Mouse (Mus musculus): ENCODE results near the gene Olfr547. TPM values are rescaled to one million over a fixed set of nuclear protein-coding genes. Genes with fewer than 3 reads are reported as not detected.
"Not testable (repeated sequence)": the region's sequence is repeated elsewhere in the genome, so short reads cannot be mapped to it uniquely, and the experiment has no call there.

Gene Olfr547
- not detected in 2 replicates for total RNA-seq (2012; rRNA removed)

GRCm38 (mm10) chr7:102534449-102534848 is at the start of gene Olfr547:
TSS of gene Olfr547 (plus strand) at chr7:102534749.
- Histone ChIP-seq H3K9me3 (ENCODE audit: control insufficient read depth, insufficient read depth, low read depth, low read length) (no peaks in the 10 kb centered on the region), H3K9ac (ENCODE audit: insufficient read depth, low read depth, low read length, poor library complexity, severe bottlenecking) (no peak within 1 kb of the TSS), H3K4me3 (ENCODE audit: insufficient read depth in 1 of 2, low read depth in 1 of 2, low read length in 2 of 2, poor library complexity in 1 of 2, severe bottlenecking in 1 of 2) (no peak within 1 kb of the TSS), H3K4me1 (ENCODE audit: control insufficient read depth in 2 of 2, insufficient read depth in 2 of 2, low read length in 2 of 2, poor library complexity in 1 of 2) (no peaks in the 10 kb centered on the region), H3K36me3 (ENCODE audit: control insufficient read depth, insufficient read depth, low read length, poor library complexity, severe bottlenecking) (no peaks in the 10 kb centered on the region), H3K27ac (ENCODE audit: insufficient read depth, low read depth, low read length, poor library complexity, severe bottlenecking) (no peak within 1 kb of the TSS)
- TF ChIP-seq MAFK (IDR thresholded peaks at IDR 0.05; ENCODE audit: insufficient read depth, low read depth, low read length): no peak
- in situ Hi-C loops (cut with MboI; ENCODE audit: low sequenced_read_pairs in 2 of 2, unreplicated experiment in 2 of 2): no loop called here
- no peak for DNase-seq (ENCODE audit: low read depth, low spot score)

- H3K27ac ChIP-seq (ENCODE audit: insufficient read depth, low read depth, low read length, poor library complexity, severe bottlenecking); H3K36me3 ChIP-seq (ENCODE audit: control insufficient read depth, insufficient read depth, low read length, poor library complexity, severe bottlenecking); H3K4me1 ChIP-seq (ENCODE audit: control insufficient read depth in 2 of 2, insufficient read depth in 2 of 2, low read length in 2 of 2, poor library complexity in 1 of 2); DNase-seq (ENCODE audit: low read depth, low spot score); H3K9me3 ChIP-seq (ENCODE audit: control insufficient read depth, insufficient read depth, low read depth, low read length); in situ Hi-C loops (cut with MboI; ENCODE audit: low sequenced_read_pairs in 2 of 2, unreplicated experiment in 2 of 2); H3K4me3 ChIP-seq (ENCODE audit: insufficient read depth in 1 of 2, low read depth in 1 of 2, low read length in 2 of 2, poor library complexity in 1 of 2, severe bottlenecking in 1 of 2); H3K9ac ChIP-seq (ENCODE audit: insufficient read depth, low read depth, low read length, poor library complexity, severe bottlenecking): not testable (repeated sequence)
Measured at GRCm38 (mm10) chr7:102484766-102485165, 49.8 kb upstream of the Olfr547 start.

- in situ Hi-C loops (cut with MboI; ENCODE audit: low sequenced_read_pairs in 2 of 2, unreplicated experiment in 2 of 2): no loop called here
- H3K4me3 ChIP-seq (ENCODE audit: insufficient read depth in 1 of 2, low read depth in 1 of 2, low read length in 2 of 2, poor library complexity in 1 of 2, severe bottlenecking in 1 of 2): no peak overlapping the region
- no peak overlapping the region for H3K27ac ChIP-seq (ENCODE audit: insufficient read depth, low read depth, low read length, poor library complexity, severe bottlenecking)
- no peaks in the 10 kb centered on the region for H3K9me3 ChIP-seq (ENCODE audit: control insufficient read depth, insufficient read depth, low read depth, low read length)
- no peak for DNase-seq (ENCODE audit: low read depth, low spot score)
- TF ChIP-seq ZNF384 (IDR thresholded peaks at IDR 0.05; ENCODE audit: low read depth, low read length) (no peak), CHD2 (IDR thresholded peaks at IDR 0.05; ENCODE audit: low read depth, low read length) (no peak), ZC3H11A (IDR thresholded peaks at IDR 0.05; ENCODE audit: borderline replicate concordance, low read depth, low read length) (no peak), HCFC1 (IDR thresholded peaks at IDR 0.05; ENCODE audit: borderline replicate concordance, insufficient read depth, low read length) (no peak), MAFK (IDR thresholded peaks at IDR 0.05; ENCODE audit: insufficient read depth, low read depth, low read length) (no peak)
- H3K9ac ChIP-seq (ENCODE audit: insufficient read depth, low read depth, low read length, poor library complexity, severe bottlenecking): no peak overlapping the region
- H3K4me1 ChIP-seq (ENCODE audit: control insufficient read depth in 2 of 2, insufficient read depth in 2 of 2, low read length in 2 of 2, poor library complexity in 1 of 2): no peaks in the 10 kb centered on the region
- no peaks in the 10 kb centered on the region for H3K36me3 ChIP-seq (ENCODE audit: control insufficient read depth, insufficient read depth, low read length, poor library complexity, severe bottlenecking)
Measured at GRCm38 (mm10) chr7:102486105-102486504, 48.4 kb upstream of the Olfr547 start.

DNA sequence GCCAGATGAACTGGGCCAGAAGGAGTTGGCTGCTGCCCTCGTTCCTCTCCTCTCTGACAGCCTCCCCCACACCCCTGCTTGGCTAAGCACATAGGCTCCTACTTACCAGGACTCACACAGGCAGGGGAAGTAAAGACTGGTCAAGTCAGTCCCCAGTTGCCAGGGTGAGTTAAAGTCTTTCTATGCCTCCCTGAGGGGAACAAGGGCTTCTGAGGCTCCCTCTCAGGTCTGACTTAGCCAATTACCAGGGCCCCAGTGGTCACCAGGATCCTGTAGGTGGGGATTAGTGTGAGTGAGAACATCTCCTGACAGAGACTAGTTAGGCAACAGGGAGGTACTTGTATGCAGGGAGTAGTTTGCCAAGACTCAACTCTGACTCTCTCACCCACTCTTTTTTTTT is 46.4 kb upstream of the Olfr547 start, which contains the start of gene Olfr544:
Olfr544 (minus strand) TSS at position 153 of the 400 bp plus-strand sequence.
- H3K4me3 ChIP-seq (ENCODE audit: insufficient read depth in 1 of 2, low read depth in 1 of 2, low read length in 2 of 2, poor library complexity in 1 of 2, severe bottlenecking in 1 of 2): no peak within 1 kb of the TSS
- H3K9me3 ChIP-seq (ENCODE audit: control insufficient read depth, insufficient read depth, low read depth, low read length): no peaks in the 10 kb centered on the region
- in situ Hi-C loops (cut with MboI; ENCODE audit: low sequenced_read_pairs in 2 of 2, unreplicated experiment in 2 of 2): no loop called here
- H3K9ac ChIP-seq (ENCODE audit: insufficient read depth, low read depth, low read length, poor library complexity, severe bottlenecking): no peak within 1 kb of the TSS
- TF ChIP-seq CHD2 (IDR thresholded peaks at IDR 0.05; ENCODE audit: low read depth, low read length) (no peak), ZNF384 (IDR thresholded peaks at IDR 0.05; ENCODE audit: low read depth, low read length) (no peak), MAFK (IDR thresholded peaks at IDR 0.05; ENCODE audit: insufficient read depth, low read depth, low read length) (no peak)
- no peak within 1 kb of the TSS for H3K27ac ChIP-seq (ENCODE audit: insufficient read depth, low read depth, low read length, poor library complexity, severe bottlenecking)
- no peaks in the 10 kb centered on the region for H3K4me1 ChIP-seq (ENCODE audit: control insufficient read depth in 2 of 2, insufficient read depth in 2 of 2, low read length in 2 of 2, poor library complexity in 1 of 2)
- H3K36me3 ChIP-seq (ENCODE audit: control insufficient read depth, insufficient read depth, low read length, poor library complexity, severe bottlenecking): no peaks in the 10 kb centered on the region
- DNase-seq (ENCODE audit: low read depth, low spot score): no peak

DNA sequence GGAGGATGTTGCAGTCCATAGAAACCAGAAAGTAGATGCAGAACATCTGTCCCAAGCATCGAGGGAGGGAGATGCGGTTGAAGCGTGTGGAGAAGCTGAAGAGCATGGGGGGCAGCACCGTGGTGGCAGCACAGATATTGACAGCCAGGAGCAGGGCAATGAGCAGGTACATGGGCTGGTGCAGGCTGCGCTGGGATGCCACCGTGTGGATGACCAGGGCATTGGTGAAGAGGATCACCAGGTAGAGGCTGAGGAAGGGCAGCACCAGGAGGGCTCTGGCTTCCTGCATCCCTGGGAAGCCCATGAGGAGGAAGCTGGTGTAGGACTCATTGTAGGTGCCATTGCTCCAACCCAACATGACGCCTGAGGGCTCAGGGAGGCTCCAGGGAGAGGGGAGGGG is 40.1 kb upstream of the Olfr547 start:
- H3K36me3 ChIP-seq (ENCODE audit: control insufficient read depth, insufficient read depth, low read length, poor library complexity, severe bottlenecking); H3K9ac ChIP-seq (ENCODE audit: insufficient read depth, low read depth, low read length, poor library complexity, severe bottlenecking); H3K4me3 ChIP-seq (ENCODE audit: insufficient read depth in 1 of 2, low read depth in 1 of 2, low read length in 2 of 2, poor library complexity in 1 of 2, severe bottlenecking in 1 of 2); H3K9me3 ChIP-seq (ENCODE audit: control insufficient read depth, insufficient read depth, low read depth, low read length); DNase-seq (ENCODE audit: low read depth, low spot score); H3K27ac ChIP-seq (ENCODE audit: insufficient read depth, low read depth, low read length, poor library complexity, severe bottlenecking); H3K4me1 ChIP-seq (ENCODE audit: control insufficient read depth in 2 of 2, insufficient read depth in 2 of 2, low read length in 2 of 2, poor library complexity in 1 of 2); in situ Hi-C loops (cut with MboI; ENCODE audit: low sequenced_read_pairs in 2 of 2, unreplicated experiment in 2 of 2): not testable (repeated sequence)

All from ES-E14 (cell line).